Mouse (Mus musculus) heart, adult 2 months (tissue): ENCODE data around the gene Tmed8. TPM values are rescaled to one million over a fixed set of nuclear protein-coding genes. Genes with fewer than 3 reads are reported as not detected.

ENCODE experiments used
- DNase-seq, 2 experiments: peaks; one replicate each; pipeline ENCODE4 v3.0.0; 2021
- H3K27ac ChIP-seq: fragments of 200-600 bp; 2 replicates; pipeline ENCODE4 v1.8.1; 2022
- H3K27me3 ChIP-seq: fragments of 200-500 bp; 2 replicates; pipeline ENCODE4 v1.6.1; 2012; ENCODE audit warnings: mild to moderate bottlenecking, low read length, inconsistent platforms, mixed read lengths; ENCODE audit not compliant: control insufficient read depth, insufficient read depth
- H3K36me3 ChIP-seq: fragments of 200-500 bp; 2 replicates; pipeline ENCODE4 v1.6.1; 2012; ENCODE audit warnings: low read length, inconsistent platforms; ENCODE audit not compliant: control insufficient read depth, insufficient read depth
- H3K4me1 ChIP-seq: fragments of 200-500 bp; 2 replicates; pipeline ENCODE4 v1.6.1; 2011; ENCODE audit warnings: low read length; ENCODE audit not compliant: control insufficient read depth, insufficient read depth
- H3K4me3 ChIP-seq: fragments of 200-600 bp; 2 replicates; pipeline ENCODE4 v1.8.1; 2022
- H3K79me2 ChIP-seq: fragments of 200-500 bp; replicated peaks from 2 replicates; pipeline ENCODE4 v1.6.1; 2012; ENCODE audit warnings: mild to moderate bottlenecking, inconsistent platforms, low read length, moderate library complexity, mixed read lengths; ENCODE audit not compliant: control insufficient read depth, insufficient read depth
- H3K9ac ChIP-seq: fragments of 200-500 bp; 2 replicates; pipeline ENCODE4 v1.6.1; 2012; ENCODE audit warnings: low read depth, mild to moderate bottlenecking, control low read depth, inconsistent platforms, low read length, mixed read lengths
- CTCF ChIP-seq: fragments of 200-600 bp; IDR thresholded peaks from 2 replicates; pipeline ENCODE4 v1.8.1; 2022; ENCODE audit warnings: antibody characterized with exemption, mild to moderate bottlenecking, moderate library complexity
- EP300 ChIP-seq: fragments of 200-500 bp; IDR thresholded peaks from 2 replicates; pipeline ENCODE4 v1.6.1; 2011; ENCODE audit warnings: low read depth, low read length, control low read depth; ENCODE audit not compliant: insufficient read depth
- POLR2A ChIP-seq: fragments of 200-500 bp; IDR thresholded peaks from 2 replicates; pipeline ENCODE4 v1.6.1; 2011; ENCODE audit warnings: mild to moderate bottlenecking, low read depth, low read length, control low read depth; ENCODE audit not compliant: insufficient read depth
- WGBS: fragments of 180-500 bp; shearing (Covaris S2); methylation state at CpG from one replicate; pipeline ENCODE4 v1.1.7; 2018; 5-methylcytosine and 5-hydroxymethylcytosine counted together
- intact Hi-C: fragments of 180-260 bp; cut with DNase I; formaldehyde crosslinking; loops from one replicate; pipeline ENCODE4 v1.15.1; 2025
- polyA plus RNA-seq: library from polyadenylated mRNA; depleted of rRNA; stranded (reverse); fragments of >200 nt; gene quantifications from 2 replicates; pipeline ENCODE4 v1.2.3, GENCODE M21; 2012
- total RNA-seq, 2 experiments: library from RNA; stranded (reverse); gene quantifications; 2 replicates each; pipeline ENCODE4 v1.2.3; 2021

Tmed8 gene
- total and polyA plus RNA-seq, 3 experiments = 3.1 to 6.4 (median 5.3) TPM

GRCm38 (mm10) chr12:87201694-87202093 lies 1.4 kb upstream of the Tmed8 start:
- Histone ChIP-seq H3K4me1 (peaks cover 2% of the 10 kb centered on the region), H3K79me2 (no peaks in the 10 kb centered on the region), H3K27ac (no peak overlapping the region), H3K9ac (no peak overlapping the region), H3K4me3 (no peak overlapping the region), H3K27me3 (no peaks in the 10 kb centered on the region), H3K36me3 (no peaks in the 10 kb centered on the region)
- 67% methylated on average over 5 of the region's 5 CpGs for WGBS
- DNase-seq = no peak
- no peak for TF ChIP-seq EP300
- no peak for TF ChIP-seq CTCF
- TF ChIP-seq POLR2A = no peak
- intact Hi-C loops = loop anchor here (2.0 kb wide), 1 partner anchor 55 kb away; the partner anchor contains the start of genes Gstz1 and Pomt2

GRCm38 (mm10) chr12:87199206-87199972 lies 865 bp downstream of the Tmed8 start, which contains the start of gene Samd15:
Gene Samd15 (plus strand): TSS chr12:87199723.
- TF ChIP-seq EP300 = no peak
- TF ChIP-seq POLR2A = no peak
- TF ChIP-seq CTCF = no peak
- intact Hi-C loops = no loop called here

GRCm38 (mm10) chr12:87198792-87199191 lies 1.5 kb downstream of the Tmed8 start:
- TF ChIP-seq CTCF (no peak), POLR2A (no peak), EP300 (no peak)
- Histone ChIP-seq H3K36me3 (no peaks in the 10 kb centered on the region), H3K9ac (no peak overlapping the region), H3K27ac (no peak overlapping the region), H3K27me3 (no peaks in the 10 kb centered on the region), H3K79me2 (no peaks in the 10 kb centered on the region), H3K4me3 (peak overlapping the region; percentile 96; the same call in 1 of the 2 replicates), H3K4me1 (peaks cover 2% of the 10 kb centered on the region)
- WGBS = 68% methylated on average over 6 of the region's 6 CpGs
- DNase-seq = no peak
- intact Hi-C loops = no loop called here

More at GRCm38 (mm10) chr12:87199206-87199972, 865 bp downstream of the Tmed8 start, which contains the start of gene Samd15:
- Histone ChIP-seq H3K36me3 (no peaks in the 10 kb centered on the region), H3K4me3 (peak within 1 kb of the TSS; percentile 96), H3K79me2 (no peaks in the 10 kb centered on the region), H3K27me3 (no peaks in the 10 kb centered on the region), H3K4me1 (peaks cover 2% of the 10 kb centered on the region), H3K27ac (peak within 1 kb of the TSS; percentile 81), H3K9ac (peak within 1 kb of the TSS; percentile 92)
- DNase-seq = peak in 1 of 2 experiments; percentile 52
- 1% methylated on average over 38 of the region's 38 CpGs for WGBS

- peaks cover 2% of the 10 kb centered on the region for H3K4me1 ChIP-seq
- no peak overlapping the region for H3K9ac ChIP-seq
- intact Hi-C loops = no loop called here
- DNase-seq = no peak
- H3K36me3 ChIP-seq = no peaks in the 10 kb centered on the region
- TF ChIP-seq POLR2A = no peak
- no peak overlapping the region for H3K27ac ChIP-seq
- H3K4me3 ChIP-seq = no peak overlapping the region
- H3K27me3 ChIP-seq = no peaks in the 10 kb centered on the region
- 0 out of 2 replicates have a peak, but pooled peaks cover 2% of the 10 kb centered on the region for H3K79me2 ChIP-seq
These were observed 3.9 kb downstream of the Tmed8 start for GRCm38 (mm10) chr12:87196310-87196709.

GRCm38 (mm10) chr12:87195069-87195468 lies 5.2 kb downstream of the Tmed8 start:
- Histone ChIP-seq H3K4me3 (no peak overlapping the region), H3K27me3 (no peaks in the 10 kb centered on the region), H3K9ac (no peak overlapping the region), H3K4me1 (peaks cover 2% of the 10 kb centered on the region; the same call in 1 of the 2 replicates), H3K27ac (no peak overlapping the region), H3K36me3 (no peaks in the 10 kb centered on the region), H3K79me2 (0 out of 2 replicates have a peak, but pooled peaks cover 2% of the 10 kb centered on the region)
- intact Hi-C loops = no loop called here
- WGBS = 71% methylated on average over 1 of the region's 1 CpGs
- no peak for TF ChIP-seq POLR2A
- TF ChIP-seq EP300 = no peak
- TF ChIP-seq CTCF = no peak
- no peak for DNase-seq

- intact Hi-C loops = no loop called here
- 84% methylated on average over 3 of the region's 3 CpGs for WGBS
- no peak overlapping the region for H3K9ac ChIP-seq
- 0 out of 2 replicates have a peak, but pooled peaks cover 2% of the 10 kb centered on the region for H3K79me2 ChIP-seq
- no peaks in the 10 kb centered on the region for H3K27me3 ChIP-seq
- no peak for DNase-seq
- TF ChIP-seq POLR2A (no peak), EP300 (no peak)
- H3K4me1 ChIP-seq = no peaks in the 10 kb centered on the region
- no peaks in the 10 kb centered on the region for H3K36me3 ChIP-seq
- no peak overlapping the region for H3K4me3 ChIP-seq
- H3K27ac ChIP-seq = no peak overlapping the region
These were observed 7.2 kb downstream of the Tmed8 start for GRCm38 (mm10) chr12:87193008-87193407.
